Mouse (Mus musculus) megakaryocyte, embryonic 14.5 days (primary cell): Measurements from ENCODE around the gene Slc7a4.

Source experiments
- FLI1 ChIP-seq: IDR thresholded peaks from 2 replicates; pipeline ENCODE4 v1.6.1; 2012; ENCODE audit warnings: low read length, inconsistent platforms, mixed read lengths
- GATA1 ChIP-seq: IDR thresholded peaks from 3 replicates; pipeline ENCODE4 v1.6.1; 2012; ENCODE audit warnings: mixed read lengths, low read length, inconsistent platforms, borderline replicate concordance

GRCm38 (mm10) chr16:17530640-17531288 lies 52.2 kb downstream of the Slc7a4 start, which contains the start of gene Thap7:
- TF ChIP-seq GATA1 (no peak), FLI1 (peak; percentile 66; the same call in 1 of the 2 replicates)
